Mouse (Mus musculus) urinary bladder, adult 2 months (tissue): ENCODE results near the gene Cep57l1. TPM values are rescaled to one million over a fixed set of nuclear protein-coding genes. Genes with fewer than 3 reads are reported as not detected.

Source experiments
- DNase-seq: peaks from one replicate; pipeline ENCODE4 v3.0.0; 2022; ENCODE audit warnings: low spot score
- polyA plus RNA-seq: library from polyadenylated mRNA; depleted of rRNA; stranded (reverse); fragments of >200 nt; gene quantifications from 2 replicates; pipeline ENCODE4 v1.2.3, GENCODE M21; 2012

The Cep57l1 gene
- polyA plus RNA-seq, 1 experiment: 4.9 TPM

- DNase-seq: no peak
Observed at GRCm38 (mm10) chr10:41818036-41818732, 8.5 kb upstream of the Cep57l1 start.

DNA sequence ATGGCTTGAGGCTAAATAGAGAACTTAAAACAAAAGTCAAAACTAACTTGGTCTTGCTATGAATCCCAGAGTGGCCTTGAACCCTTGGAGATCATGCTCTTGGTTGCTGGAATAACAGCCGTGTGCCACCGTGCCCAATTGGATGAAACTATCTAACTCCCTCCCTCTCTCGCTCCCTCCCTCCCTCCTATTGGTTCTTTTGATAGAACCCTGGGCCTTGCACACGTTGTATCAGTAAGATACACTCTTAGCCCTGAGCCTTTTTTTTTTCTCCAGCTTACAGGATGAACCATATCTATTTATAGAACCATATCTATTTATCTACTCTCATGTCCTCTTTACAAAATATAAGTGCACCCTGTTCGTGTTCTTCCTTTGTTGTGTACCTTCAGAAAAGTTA lies 6.8 kb upstream of the Cep57l1 start:
- DNase-seq: no peak

DNA sequence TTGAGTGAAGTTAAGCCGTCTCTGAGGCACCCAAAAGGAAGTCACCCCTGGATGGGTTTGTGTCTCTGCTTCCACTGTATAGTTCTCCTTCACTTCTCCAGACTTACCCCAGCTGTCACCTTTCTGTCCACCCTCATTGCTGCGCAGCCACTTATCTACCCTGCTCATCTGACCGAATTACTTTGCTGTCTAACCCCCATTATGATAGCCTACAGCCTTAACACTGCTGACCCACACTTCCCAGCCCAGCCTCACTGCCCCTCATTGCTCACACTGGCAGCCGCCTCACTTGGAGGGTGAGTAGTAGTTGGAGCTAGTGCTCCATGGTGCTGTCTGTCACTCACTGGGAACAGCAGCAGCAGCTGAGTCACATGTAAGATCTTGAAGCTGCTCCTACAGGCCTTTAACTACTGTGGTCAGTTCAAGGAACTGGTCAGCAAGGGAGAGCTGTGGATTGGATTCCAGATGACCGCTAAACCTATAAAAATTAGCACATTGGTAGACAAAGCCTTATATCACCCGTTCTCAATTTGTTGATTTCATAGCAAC lies 4.7 kb upstream of the Cep57l1 start:
- no peak for DNase-seq

DNA sequence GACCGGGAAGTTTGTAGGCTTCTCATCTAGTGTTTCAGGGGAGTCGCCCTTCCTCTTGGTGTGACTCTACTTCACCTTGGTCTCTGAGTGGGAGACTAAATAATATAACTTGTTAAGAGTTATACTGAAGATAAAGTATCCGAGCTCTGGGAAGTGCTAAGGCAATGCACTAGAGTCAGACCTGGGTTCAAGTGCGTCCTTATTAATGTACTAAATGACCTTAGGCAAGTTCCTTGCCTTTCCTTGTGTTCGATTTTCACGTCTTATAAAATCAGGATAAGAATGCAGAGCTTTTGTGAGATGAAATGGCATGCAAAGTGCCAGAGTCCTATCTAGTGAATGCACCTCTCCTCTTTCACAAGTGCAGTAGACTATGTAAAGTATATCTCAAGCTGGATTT lies 2.9 kb upstream of the Cep57l1 start:
- DNase-seq: no peak

DNA sequence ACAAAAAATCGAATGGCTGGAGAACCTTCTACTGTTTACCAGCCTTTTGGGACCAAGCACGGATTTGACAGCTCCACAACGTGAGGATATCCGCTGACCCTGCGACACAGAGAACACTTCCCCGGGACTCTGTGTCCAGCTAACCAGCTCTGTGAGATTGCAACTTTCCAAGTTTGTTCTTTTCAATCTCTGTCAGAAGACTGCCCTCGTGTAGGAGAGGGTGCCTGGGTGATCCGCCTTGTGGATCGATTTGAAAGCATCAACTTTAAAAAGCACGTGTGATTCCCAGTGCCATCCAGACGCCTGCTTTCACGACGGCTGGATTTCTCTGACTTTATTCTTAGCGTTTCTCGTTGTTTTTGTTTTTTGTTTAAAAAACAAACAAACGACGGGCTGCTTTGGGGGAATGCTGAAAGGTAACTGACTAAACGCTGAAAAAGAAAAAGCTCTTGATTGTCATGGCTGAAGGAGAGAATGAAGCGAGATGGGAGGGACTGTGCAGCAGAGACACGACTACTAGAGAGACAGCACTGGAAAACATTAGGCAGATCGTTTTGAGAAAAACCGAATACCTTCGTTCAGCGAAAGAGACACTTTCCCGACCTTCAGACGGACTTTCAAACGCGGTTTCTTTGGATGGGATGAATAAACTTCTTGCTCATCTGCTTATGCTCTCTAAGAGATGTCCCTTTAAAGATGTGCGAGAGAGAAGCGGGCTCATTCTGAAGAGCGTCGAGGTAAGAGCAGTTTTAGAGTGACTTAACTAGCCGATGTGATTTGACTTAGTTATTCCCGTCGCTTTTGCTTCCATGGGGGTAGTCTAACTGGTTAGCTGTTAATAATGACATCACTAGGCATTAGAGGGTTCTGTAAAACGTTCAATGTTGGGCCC lies 1.1 kb upstream of the Cep57l1 start:
- DNase-seq: no peak

GRCm38 (mm10) chr10:41809080-41809770 lies 446 bp downstream of the Cep57l1 start:
- no peak for DNase-seq

DNA sequence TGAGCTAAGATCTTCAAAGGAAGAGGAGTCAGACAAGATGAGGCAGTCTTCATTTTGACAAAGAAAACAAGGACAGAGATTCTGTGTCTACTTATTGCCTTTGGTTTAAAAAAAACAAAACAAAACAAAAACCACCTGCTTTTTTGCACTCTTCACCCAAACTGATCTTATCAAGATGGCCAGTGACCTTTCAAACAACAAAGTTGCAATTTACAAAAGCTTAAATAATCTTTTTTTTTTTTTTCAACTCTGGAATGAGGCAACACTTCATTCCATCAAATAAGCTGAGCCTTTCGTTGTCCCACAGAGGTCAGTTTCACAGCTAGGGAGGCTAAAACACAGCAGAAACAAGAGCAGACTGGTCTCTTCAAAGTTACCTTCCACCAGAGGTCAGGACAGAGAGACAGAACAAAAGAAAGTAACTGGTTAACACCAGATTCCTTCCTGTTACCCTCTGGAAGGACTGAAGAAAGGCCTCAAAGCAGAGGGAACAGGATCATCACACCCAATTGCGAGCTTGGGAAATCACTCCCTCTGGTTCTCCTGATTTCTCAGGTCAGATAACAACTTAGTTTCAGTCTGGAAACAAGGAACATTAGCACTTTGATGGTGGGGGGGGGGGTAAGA lies 3.8 kb downstream of the Cep57l1 start:
- no peak for DNase-seq

DNA sequence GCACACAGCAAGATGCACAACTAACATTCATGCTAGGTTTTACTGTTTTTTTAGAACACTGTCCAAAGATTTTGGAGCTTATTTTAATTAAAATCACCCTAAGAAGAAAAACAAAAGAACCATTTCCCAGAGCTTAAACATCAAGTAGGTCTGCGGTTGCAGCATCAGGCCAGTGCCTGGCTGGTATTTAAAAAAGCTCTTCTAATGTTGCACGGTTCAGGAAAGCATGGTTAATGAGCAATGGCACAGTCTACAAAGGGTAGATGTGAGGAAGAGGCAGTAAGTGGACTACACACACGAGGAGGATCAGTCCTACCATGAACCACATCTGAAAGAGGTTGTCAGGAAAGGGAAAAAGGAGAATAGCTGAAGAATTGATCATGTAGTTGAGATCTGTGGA lies 5.0 kb downstream of the Cep57l1 start:
- no peak for DNase-seq

DNA sequence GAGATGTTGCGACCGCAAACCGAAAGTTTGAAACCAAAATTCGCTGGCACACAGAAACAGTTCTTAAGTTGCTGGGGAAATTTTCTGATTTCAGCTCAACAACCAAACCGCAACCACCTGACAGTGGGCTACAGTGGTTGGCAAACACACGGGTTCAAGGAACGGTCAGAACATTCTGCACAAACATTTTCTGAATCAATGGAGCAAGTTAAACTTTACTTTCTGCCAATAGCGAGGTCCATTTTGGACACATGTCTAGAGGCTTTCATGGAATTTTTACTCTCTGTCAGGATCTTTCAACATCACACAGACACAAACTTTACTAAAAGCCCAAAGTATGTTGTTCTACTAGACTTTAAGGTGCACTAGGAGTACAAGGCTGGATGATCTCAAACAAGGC lies 6.2 kb downstream of the Cep57l1 start:
- no peak for DNase-seq

- DNase-seq: no peak
Observed at GRCm38 (mm10) chr10:41797253-41797652, 12.4 kb downstream of the Cep57l1 start.

DNA sequence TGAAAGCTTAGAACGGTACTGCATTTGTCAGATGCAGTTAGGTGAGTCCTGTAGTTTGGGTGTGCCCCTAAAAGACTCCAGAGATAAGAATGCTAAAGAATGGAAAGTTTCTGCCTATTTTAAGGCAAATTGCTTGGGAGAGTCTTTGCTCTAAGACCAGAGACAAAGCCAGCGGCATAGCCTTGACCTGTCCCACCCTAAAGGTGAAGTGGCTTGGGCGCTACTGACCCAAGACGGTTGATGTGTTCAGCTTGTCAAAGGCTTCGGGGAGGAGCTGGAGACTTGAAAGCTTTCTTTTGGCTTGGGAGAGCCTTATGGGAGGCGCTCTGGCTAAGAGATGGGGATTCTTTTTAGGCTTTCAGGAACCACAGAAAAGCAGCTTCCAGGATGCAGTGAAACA lies 17.3 kb downstream of the Cep57l1 start:
- DNase-seq: no peak

DNA sequence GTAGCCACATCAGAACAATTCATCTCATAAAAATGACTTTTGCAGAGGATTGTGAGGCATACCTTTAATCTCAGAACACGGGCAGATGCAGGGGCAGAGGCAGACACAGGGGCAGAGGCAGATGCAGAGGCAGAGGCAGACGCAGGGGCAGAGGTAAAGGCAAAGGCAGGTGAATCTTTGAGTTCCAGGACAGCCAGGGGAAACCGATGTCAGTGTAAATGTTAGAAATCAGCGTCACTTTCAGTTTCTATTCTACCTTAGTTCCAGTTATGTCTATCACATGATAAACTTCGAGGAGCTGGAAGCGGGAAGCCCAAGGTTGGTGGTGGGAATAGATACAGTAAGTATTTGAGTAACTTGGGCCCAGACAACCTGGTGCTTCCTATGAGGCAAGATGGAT lies 42.4 kb downstream of the Cep57l1 start:
- DNase-seq: no peak

GRCm38 (mm10) chr10:41766280-41766679 lies 43.4 kb downstream of the Cep57l1 start:
- DNase-seq: no peak

GRCm38 (mm10) chr10:41765586-41765985 lies 44.1 kb downstream of the Cep57l1 start:
- DNase-seq: no peak

- no peak for DNase-seq
Observed at GRCm38 (mm10) chr10:41763741-41764385, 45.8 kb downstream of the Cep57l1 start.

- DNase-seq: no peak
Observed at GRCm38 (mm10) chr10:41760866-41761265, 48.8 kb downstream of the Cep57l1 start.

- DNase-seq: no peak
Observed at GRCm38 (mm10) chr10:41758041-41758440, 51.6 kb downstream of the Cep57l1 start.

DNA sequence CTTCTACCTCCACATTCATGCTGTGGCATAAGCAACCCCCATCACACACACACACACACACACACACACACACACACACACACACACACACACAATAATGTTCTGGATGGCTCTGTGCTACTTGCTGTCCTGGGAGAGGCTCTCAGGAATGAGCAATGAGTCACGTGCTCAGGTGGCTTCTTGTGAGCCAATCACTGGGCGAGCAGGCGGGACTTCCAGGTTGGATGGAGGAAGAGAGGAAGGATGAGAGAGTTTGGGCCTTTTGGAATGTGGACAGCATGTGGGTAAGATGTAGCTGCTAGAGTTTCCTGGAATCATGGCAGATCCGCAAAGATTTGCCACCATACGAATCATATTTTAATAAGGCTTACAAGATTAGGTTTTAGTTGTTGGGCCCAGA lies 52.4 kb downstream of the Cep57l1 start:
- DNase-seq: no peak

GRCm38 (mm10) chr10:41751867-41752480 lies 57.7 kb downstream of the Cep57l1 start:
- no peak for DNase-seq

- no peak for DNase-seq
Observed at GRCm38 (mm10) chr10:41749306-41749705, 60.4 kb downstream of the Cep57l1 start.

- no peak for DNase-seq
Observed at GRCm38 (mm10) chr10:41746554-41746953, 63.1 kb downstream of the Cep57l1 start.
